Mouse (Mus musculus) A20 (cell line): ENCODE data around the gene Rimkla.
"Not testable (repeated sequence)": the region's sequence is repeated elsewhere in the genome, so short reads cannot be mapped to it uniquely, and the experiment has no call there.

Source experiments
- DNase-seq: peaks from one replicate; pipeline ENCODE4 v3.0.0-alpha.2; 2011; ENCODE audit warnings: low read depth, low spot score

Rimkla gene

DNA sequence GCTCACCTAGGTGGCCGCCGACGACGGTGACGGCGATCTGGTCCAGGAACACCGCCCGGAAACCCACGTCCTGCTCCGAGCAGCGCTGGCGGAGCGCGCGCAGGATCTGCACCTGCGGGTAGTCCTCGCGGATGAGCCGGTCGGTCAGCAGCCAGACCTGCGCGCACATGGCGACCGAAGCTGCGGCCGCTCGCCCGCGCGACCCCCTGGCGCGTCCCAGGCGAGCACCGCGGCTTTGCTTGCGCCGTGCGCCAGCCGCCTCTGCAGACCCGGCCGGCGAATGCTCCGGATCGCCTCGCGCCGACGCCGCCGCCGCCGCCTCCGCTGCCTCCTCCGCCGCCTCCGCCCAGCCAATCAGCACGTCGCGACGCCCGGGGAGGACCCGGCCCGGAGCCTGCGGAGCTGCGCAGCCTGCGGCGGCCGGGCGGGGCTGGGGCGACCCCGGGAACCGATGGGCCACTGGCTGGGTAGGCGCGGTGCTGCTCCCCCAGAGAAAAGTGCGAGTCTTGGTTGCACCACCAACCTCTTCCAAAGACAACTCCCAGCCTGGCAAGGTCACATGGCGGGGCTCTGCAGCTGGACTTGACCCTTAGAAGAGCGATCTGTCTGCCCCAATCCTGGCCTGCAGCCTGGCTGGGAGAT lies at the start of gene Rimkla:
Gene Rimkla, minus strand, starts transcription at position 338 of the 642 bp plus-strand sequence.
- DNase-seq = peak; percentile 85

DNA sequence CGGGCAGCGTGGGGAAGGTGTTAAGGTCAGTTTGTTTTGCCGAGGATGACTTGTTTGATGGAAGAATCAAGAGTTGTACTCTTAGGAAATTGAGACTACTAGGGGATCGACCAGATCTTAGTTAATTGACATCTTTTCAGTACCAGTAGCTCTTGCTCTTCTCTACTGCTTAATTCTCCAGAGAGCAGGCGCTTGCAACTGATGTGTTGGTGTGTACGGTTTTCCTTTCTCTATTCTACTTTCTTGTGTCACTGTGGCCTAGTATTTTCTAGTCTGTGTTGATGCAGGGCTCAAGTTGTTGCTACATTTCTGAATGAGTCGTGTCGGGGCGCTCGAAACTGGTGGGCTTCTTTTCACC lies 48.1 kb upstream of the Rimkla start:
- no peak for DNase-seq

DNA sequence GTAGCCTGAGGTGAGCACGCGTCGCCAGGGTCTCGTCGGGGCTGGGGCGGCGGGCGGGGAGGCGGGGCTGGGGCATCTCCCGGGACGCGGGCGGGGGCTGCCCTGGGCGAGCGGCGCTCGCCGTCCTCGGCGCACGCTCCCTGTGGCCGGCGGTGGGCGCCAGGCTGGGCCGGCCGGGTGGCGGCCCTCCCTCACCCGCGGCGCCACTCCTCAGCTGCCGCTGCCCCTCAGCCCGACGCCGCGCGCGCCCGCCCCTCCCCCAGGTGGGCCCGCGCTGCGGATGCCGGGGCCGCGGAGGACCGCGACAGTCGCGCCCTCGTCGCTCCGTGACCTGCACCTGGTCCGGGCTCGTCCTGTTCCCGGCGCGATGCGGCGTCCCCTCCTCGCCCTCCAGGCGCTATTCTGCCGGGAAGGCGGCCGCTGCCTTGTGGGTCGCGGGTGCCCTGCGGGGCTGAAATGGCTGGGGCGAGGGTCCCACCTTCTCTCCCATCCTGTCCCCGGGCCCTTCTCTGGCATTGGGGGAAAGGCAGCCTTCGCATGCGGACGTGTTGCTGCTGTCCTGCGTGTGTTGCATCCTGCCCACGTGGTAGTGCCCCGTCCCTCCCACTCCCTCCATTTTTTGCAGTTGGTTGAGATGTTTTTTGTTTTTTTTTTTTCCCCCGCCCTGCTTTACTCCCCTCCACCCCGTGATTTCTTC lies 47.6 kb upstream of the Rimkla start:
- peak; percentile 76 for DNase-seq

DNA sequence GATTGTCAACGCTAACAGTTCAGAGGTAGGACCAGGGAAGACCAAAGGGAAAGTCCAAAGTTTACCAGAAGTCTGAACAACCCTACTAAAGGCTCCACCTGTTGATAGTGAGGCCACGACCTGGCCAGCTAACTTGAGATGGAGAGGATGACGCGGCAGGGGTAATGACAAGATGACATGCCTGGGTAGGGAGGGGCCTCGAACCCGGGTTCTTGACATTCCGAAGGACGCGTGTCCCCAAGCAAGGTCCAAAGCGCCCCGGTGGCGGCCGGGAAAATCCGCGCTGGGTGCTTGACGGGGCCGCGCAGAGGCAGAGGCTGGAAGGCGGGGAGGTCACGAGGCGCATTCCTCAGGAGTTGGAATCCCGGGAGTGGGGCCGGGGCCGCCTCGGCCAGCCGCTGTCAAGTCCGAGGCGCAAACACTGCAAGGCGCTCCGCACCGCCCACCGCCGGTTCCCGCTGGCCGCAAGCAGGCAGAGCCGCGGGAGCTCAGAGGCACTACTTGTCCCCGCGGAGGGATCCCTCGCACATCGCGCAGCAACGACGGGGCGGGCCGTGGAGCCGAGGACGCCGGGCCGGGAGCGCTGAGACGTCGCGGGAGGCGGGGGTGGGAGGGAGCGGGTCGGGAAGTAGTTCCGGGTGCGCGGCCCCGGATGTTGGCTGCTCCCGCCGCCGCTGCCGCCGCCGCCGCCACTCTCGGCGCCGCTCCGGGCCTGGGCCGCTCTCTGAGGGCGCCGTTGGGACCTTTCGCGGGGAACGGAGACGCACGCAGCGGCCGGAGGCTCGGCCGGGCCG lies 46.8 kb upstream of the Rimkla start, which contains the start of gene Frg2f1:
Gene Frg2f1, minus strand, starts transcription at position 499 of the 794 bp plus-strand sequence.
- peak; percentile 96 for DNase-seq

DNA sequence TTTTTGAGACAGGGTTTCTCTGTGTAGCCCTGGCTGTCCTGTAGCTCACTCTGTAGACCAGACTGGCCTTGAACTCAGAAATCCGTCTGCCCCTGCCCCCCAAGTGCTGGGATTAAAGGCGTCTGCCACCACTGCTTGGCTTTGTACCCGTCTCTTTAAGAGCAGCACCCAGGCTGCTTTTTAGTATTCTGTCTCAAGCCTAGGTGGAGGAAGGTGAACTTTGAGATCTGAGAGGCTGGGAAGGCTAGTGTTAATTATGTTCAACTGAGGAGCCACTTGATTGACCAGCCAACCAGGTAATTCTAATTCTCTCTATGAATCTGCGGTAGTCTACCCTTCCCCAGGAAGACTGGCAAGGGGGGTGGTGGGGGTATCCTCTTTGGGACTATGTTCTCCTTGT lies 45.0 kb upstream of the Rimkla start:
- DNase-seq = no peak

DNA sequence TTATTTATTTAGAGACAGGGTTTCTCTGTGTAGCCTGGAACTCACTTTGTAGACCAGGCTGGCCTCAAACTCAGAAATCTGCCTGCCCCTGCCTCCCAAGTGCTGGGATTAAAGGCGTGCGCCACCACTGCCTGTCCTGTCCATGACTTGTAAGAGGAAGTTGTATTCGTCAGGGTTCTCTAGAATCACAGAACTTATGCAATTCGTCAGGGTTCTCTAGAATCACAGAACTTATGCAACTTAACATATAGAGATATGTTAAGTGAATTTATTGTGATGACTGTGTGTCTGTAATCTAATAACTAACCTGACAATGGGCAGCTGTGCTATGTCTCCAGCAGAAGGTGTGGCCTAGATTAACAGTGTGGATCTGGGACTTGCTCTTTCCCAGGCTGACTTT lies 44.2 kb upstream of the Rimkla start, which contains the start of gene Foxj3:
Gene Foxj3, plus strand, starts transcription at position 390 of the 400 bp plus-strand sequence.
- not testable (repeated sequence) for DNase-seq

DNA sequence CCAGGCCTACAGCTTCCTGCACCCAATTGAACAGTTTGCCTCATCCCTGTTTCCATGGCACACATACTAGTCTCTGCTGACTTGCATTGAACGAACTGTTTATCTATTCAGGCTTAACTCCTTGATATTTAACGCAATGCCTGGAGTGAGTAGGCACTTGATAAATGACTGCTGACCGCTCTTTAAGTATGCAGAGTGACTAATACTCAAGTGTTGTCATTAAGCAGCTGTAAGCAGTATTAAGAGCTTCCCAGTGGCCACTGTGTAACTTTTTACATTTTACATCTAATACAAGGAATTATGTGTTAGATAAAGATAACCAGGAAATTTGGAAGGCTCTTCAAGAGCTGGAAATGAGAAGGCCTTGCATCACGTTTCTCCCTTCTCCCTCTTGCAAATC lies 42.7 kb upstream of the Rimkla start:
- DNase-seq = no peak

DNA sequence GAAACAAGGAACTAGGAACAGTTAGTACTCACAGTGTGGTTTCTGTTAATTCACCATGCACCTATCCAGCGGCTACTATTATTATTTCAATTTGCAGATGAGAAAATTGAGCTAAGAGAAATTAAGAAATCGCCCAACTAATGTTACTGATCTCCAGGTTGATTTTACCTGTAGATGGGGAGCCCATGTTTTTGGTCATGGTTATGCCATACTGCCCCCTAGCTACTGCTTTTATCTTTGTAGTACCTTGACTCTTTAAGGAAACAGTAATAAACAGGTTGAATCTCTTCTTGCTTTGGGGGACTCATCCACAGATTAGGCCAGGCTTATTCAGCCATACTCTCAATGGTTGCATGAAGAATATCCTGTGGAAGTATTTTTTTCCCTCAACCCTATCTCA lies 39.4 kb upstream of the Rimkla start:
- peak; percentile 55 for DNase-seq

DNA sequence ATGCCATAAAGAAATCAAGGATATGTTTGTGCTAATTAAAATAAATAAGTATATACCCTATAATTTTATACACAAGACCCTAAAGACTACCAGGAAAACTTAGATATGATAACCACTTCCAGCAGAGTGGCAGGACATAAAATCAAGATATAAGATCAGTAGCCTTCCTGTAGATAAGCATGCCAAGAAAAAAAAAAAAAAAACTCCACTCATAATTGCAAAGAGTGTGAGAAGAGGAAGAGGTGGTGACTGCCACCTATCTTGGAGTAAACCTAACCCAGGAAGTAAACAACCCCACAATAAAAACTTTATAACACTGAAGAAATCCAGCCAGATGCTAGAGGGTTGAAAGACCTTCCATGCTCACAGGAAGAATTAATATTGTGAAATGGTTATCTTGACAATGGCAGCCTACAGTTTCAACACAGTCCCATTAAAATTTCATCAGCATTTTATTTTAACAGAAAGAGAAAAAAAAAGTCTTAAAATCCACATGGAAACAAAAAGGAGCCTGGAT lies 34.0 kb upstream of the Rimkla start:
- no peak for DNase-seq

DNA sequence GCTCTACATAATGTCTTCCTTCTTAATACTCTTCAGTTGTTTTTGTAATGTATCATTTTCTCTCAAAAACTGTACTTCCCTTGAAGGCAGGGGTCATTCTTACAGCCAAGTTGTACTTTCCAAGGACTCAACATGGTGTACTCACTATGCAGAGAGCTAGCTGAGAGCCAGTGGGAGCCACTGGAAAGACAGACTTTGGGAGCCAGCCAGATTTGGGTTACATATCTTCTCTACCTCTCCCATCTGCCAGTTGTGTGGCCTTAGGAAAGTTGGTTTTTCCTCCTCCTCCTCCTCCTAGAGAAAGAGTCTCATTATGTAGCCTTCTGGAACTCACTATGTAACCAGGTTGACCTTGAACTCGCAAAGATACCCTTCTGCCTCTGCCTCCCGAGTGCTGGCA lies 32.0 kb upstream of the Rimkla start:
- DNase-seq = no peak

DNA sequence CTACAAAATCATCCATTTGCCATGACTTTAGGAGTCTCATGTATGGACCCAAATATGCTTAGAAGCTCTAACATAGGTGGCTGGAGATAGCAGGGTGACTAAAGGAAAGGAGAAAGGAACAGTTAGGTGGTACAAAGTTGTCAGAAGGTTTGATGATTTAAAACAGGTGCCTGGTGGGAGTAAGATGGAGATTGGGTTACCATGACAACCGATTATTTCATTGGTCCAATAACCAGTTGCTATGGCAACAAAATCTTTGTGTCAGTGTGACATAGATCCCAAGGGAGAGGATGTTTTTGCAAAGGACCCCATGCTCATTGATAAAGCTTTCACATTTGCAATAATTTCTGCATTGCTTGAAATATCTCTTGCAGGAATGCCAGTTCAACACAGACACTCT lies 31.6 kb upstream of the Rimkla start:
- DNase-seq = no peak

DNA sequence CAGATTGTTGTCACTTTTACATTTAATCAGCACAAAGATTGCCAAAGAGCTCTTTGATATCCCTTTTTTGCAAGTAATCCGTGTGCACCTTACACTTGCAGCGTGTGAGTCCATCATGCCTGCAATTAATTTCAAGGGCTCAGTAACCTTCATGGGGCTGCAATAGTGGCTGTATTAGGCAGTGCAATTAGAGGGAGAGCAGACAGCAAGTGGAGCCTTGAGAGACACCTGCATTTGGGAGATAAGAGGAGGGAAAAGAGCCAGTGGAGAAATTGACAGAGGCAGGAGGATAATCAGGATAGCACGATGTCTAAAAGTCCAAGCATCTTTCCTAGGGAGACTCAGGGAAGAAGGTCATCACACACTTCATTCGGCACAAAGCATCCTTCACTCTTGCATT lies 31.1 kb upstream of the Rimkla start:
- DNase-seq = no peak

DNA sequence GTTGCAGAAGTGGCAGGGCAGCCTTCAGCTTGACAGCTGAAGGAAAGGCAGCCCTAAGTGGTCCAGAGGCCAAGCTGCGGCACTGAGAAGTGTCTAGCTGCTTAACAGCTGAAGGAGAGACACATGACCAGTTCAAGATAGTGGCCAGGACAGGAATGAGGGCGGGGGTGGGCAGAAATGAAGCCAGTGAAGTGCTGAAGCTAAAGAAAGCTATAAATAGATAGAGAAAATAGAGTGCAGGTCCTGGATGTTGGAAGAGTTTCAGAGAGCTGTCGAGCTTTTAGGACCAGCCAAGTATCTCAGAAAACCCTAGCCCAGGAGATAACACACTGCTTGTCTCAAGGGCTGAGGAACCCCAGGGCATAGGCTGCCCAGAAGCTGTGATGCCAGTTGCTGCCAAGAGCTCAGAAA lies 20.3 kb upstream of the Rimkla start:
- no peak for DNase-seq

DNA sequence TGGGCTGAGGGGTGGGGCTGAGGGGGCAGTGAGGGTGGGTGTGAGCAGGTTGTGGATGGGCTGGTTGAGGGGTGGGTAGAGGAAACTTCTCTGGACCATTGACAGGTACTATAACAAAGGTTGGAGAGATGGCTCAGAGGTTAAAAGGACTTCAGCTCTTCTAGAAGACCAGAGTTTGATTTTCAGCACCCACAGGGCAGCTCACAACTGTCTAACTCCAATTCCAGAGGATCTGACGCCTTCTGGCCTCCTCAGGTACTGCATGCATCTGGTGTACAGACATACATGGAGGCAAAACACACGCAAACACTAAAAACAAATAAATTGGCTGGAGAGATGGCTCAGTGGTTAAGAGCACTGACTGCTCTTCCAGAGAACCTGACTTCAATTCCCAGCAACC lies 19.2 kb upstream of the Rimkla start:
- DNase-seq = peak; percentile 26

DNA sequence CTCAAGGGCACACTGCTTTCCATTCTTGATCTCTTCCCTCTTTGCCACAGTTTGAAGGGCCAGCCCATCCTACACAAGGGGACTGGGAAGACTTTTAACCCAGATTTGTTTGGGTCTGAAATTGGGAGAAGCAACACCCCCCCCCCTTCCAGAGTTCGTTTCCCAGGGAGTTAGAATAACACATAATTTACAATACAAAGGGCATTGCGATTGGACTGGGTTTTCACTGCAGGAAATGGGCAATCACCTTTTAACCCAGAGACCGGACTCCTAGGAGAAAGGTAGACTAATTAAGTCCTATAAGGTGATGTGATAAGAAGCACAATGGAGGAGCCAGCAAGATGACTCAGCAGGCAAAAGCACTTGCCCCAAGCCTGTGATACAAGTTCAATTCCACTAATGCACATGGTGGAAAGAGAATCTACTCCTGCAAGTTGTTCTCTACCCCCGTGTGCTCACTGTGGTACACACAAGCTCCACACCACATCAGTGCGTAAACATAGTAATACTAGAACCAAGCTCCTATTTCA lies 6.0 kb upstream of the Rimkla start:
- no peak for DNase-seq

DNA sequence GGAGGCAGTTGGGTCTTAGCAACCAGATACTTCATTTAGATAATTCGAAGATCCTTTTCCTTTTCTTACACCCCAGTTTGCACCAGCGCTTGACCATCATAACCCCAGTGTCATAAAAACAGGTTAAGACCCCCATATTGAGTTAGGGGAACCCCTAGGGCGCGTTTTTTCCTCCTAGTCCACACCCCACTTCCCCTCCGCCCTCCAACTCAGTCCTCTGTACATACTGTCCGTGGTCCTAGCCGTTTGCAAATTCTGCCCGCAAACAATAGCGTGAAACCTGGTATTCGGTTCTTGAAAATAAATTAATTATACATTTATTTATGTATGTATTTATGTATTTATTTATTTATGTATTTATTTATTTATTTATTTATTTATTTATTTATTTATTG lies 502 bp upstream of the Rimkla start:
- no peak for DNase-seq

DNA sequence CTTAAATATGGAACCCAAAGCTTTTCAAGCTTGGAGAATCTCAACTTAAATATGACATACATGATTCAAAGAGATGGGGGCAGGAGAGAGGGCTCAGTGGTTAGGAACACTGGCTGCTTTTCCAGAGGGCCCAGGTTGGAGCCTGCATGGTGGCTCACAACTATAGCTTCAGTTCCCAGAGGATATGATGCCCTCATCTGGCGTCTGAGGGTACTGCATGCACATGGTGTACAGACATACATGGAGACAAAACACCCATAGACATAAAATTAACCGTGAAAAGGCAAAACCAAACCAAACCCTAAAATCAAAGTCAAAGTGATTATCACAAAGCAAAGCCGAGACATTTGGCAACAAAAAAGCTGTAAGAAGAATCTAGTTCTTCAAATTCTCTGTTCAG lies 1.6 kb downstream of the Rimkla start:
- DNase-seq = peak; percentile 66

DNA sequence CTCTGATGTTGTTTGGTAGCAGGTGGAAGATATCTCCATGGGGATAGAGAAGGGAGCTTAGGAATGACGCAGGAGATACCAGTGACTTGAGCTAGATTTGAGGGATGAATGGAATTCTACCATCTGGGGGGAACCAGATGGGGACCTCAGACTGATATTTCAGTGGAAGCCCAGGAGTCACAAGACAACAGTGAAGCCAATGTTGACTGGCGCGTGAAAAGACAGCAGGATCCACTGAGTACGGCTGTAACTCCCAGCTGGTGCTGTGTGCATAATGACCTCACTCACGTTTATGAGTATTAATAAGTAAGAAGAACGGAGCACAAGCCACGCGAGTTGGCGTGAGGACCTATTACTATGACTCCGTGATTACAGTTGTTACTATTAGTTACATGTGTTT lies 2.8 kb downstream of the Rimkla start:
- DNase-seq = no peak

DNA sequence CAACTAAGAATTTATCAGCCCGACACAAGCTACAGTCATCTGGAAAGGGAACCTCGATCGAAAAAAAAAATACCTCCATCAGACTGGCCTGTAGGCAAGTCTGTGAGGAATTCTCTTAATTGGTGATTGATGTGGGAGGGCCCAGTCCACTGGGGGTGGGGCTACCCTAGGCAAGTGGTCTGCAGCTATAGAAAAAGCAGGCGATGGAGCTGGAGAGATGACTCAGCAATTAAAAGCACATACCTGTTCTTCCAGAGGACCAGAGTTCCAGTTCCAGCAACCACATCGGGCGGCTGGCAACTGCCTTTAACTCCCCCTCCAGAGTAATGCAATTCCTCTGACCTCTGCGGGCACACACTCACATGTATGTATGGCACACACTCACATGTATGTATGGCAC lies 7.5 kb downstream of the Rimkla start:
- no peak for DNase-seq

DNA sequence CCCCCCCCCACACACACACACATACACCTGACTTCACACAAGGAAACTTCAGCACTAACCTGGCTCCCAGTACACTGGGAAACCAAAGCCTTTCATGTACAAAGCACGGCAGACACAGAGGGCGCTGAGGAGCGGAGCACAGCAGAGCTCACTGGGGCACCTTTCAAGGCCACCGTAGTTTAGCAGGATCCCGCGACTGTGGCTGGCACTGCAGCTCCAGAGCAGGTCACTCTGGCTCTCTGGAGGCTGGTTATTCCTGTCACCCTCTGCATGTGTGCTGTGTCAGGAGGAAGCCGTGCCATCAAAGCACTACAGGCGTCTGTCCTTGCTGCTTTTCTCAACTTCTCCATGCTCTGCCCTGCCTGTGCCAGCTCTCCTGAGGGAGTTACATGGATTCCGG lies 9.4 kb downstream of the Rimkla start:
- no peak for DNase-seq

DNA sequence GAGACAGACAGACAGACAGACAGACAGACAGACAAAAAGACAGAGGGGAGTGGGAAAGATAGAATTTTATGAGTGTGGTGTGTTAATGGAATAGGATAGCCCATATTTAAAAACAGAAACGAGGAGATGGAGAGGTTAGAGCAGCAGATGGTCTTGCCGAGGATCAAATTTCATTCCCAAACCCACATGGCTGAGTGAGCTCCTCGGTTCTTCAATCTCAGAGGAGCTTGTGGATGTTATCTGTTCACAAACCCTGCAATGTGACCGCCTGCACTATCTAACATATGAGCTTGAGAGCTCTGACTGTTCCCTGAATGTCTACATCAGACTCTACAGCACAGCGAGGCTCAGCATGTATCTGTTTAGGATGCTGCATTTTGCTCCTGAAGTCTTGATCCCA lies 19.3 kb downstream of the Rimkla start:
- no peak for DNase-seq

DNA sequence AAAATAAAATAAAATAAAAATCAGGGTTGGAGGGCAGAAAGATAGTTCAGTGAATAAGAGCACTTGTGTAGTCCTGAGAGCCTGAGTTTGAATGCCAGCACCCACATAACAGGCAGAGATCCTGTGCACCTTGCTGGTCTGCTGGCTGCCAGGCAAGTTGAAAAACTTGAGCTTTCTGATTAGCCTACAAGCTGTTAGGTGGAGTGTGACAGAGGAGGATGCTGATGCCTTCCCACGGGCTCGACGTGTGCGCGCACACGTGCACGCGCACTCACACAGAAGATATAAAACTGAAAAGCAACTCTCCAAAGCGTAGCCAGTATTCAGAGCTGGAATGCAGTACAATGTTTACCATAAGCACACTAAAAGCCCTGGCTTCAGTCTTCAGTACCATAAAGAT lies 19.9 kb downstream of the Rimkla start:
- DNase-seq = no peak
